Mouse (Mus musculus) embryonic facial prominence, embryonic 11.5 days (tissue): ENCODE measurements around the gene Ahcyl2. TPM values are rescaled to one million over a fixed set of nuclear protein-coding genes. Genes with fewer than 3 reads are reported as not detected.

Source experiments
- ATAC-seq: fragments of 200-750 bp; cut with Nextera tagmentation; replicated peaks from 2 replicates; pipeline ENCODE4 v1.8.0; 2017; ENCODE audit warnings: low read depth; ENCODE audit not compliant: insufficient number of reproducible peaks, low FRiP score, low TSS enrichment
- DNase-seq: peaks from one replicate; pipeline ENCODE4 v3.0.0-alpha.2; 2015; ENCODE audit warnings: low spot score
- H3K27ac ChIP-seq: fragments of 300-500 bp; sonication (generic); replicated peaks from 2 replicates; pipeline ENCODE4 v1.5.1; 2014; ENCODE audit warnings: mild to moderate bottlenecking, low read depth, low read length, control low read depth
- H3K27me3 ChIP-seq: fragments of 300-500 bp; sonication (generic); 2 replicates; pipeline ENCODE4 v1.6.1; 2014; ENCODE audit warnings: mild to moderate bottlenecking, low read length, moderate library complexity, mixed read lengths; ENCODE audit not compliant: control insufficient read depth, insufficient read depth
- H3K36me3 ChIP-seq: fragments of 300-500 bp; sonication (generic); replicated peaks from 2 replicates; pipeline ENCODE4 v1.6.1; 2014; ENCODE audit warnings: low read depth, mild to moderate bottlenecking, low read length, moderate library complexity, mixed read lengths; ENCODE audit not compliant: control insufficient read depth, insufficient read depth
- H3K4me1 ChIP-seq: fragments of 300-500 bp; sonication (generic); 2 replicates; pipeline ENCODE4 v1.6.1; 2014; ENCODE audit warnings: low read length, mixed read lengths; ENCODE audit not compliant: control insufficient read depth, insufficient read depth
- H3K4me2 ChIP-seq: fragments of 300-500 bp; sonication (generic); 2 replicates; pipeline ENCODE4 v1.6.1; 2014; ENCODE audit warnings: low read depth, mild to moderate bottlenecking, control low read depth, low read length, moderate library complexity
- H3K4me3 ChIP-seq: fragments of 300-500 bp; sonication (generic); 2 replicates; pipeline ENCODE4 v1.5.1; 2014; ENCODE audit warnings: low read depth, low read length, control low read depth
- H3K9ac ChIP-seq: fragments of 300-500 bp; sonication (generic); replicated peaks from 2 replicates; pipeline ENCODE4 v1.6.1; 2014; ENCODE audit warnings: mild to moderate bottlenecking, control low read depth, low read length
- H3K9me3 ChIP-seq: fragments of 300-500 bp; sonication (generic); replicated peaks from 2 replicates; pipeline ENCODE4 v1.6.1; 2016; ENCODE audit warnings: mild to moderate bottlenecking, low read length, inconsistent platforms, mixed read lengths; ENCODE audit not compliant: control insufficient read depth
- WGBS: fragments of 180-500 bp; shearing (Covaris S2); extraction: QIAGEN DNeasy Blood & Tissue Kit; methylation state at CpG from one replicate; pipeline ENCODE4 v1.1.7; 2014; 5-methylcytosine and 5-hydroxymethylcytosine counted together
- polyA plus RNA-seq: library from polyadenylated mRNA; unstranded; fragments of >200 nt; fragmentation: Nextera tagmentation; extraction: Ambion mirVana; gene quantifications from 2 replicates; pipeline ENCODE4 v1.2.1, GENCODE M21; 2014

Ahcyl2 gene
- polyA plus RNA-seq, 1 experiment from 2014 or later: 12.2 TPM

DNA sequence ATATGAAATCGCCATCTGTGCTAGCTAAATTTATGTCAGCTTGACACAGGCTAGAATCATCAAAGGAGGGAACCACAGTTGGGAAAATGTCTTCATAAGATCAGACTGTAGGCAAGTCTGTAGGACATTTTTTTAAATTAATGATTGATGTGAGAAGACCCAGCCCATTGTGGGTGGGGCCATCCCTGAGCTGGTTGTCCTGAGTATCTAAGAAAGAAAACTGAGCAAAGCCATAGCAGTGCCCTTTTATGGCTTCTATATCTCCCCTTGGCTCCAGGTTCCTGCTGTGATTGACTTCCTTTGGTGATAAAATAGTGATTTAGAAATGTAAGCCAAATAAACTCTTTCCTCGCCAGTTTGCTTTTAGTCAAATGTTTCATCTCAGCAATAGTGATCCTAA, 97.1 kb downstream of the Ahcyl2 start:
- Histone ChIP-seq H3K36me3 (no peaks in the 10 kb centered on the region), H3K9ac (no peak overlapping the region), H3K27me3 (no peaks in the 10 kb centered on the region), H3K4me1 (no peaks in the 10 kb centered on the region), H3K9me3 (no peaks in the 10 kb centered on the region), H3K27ac (no peak overlapping the region), H3K4me2 (no peak overlapping the region), H3K4me3 (no peak overlapping the region)
- WGBS: 90% methylated on average over 2 of the region's 2 CpGs
- no peak for ATAC-seq
- DNase-seq: no peak

DNA sequence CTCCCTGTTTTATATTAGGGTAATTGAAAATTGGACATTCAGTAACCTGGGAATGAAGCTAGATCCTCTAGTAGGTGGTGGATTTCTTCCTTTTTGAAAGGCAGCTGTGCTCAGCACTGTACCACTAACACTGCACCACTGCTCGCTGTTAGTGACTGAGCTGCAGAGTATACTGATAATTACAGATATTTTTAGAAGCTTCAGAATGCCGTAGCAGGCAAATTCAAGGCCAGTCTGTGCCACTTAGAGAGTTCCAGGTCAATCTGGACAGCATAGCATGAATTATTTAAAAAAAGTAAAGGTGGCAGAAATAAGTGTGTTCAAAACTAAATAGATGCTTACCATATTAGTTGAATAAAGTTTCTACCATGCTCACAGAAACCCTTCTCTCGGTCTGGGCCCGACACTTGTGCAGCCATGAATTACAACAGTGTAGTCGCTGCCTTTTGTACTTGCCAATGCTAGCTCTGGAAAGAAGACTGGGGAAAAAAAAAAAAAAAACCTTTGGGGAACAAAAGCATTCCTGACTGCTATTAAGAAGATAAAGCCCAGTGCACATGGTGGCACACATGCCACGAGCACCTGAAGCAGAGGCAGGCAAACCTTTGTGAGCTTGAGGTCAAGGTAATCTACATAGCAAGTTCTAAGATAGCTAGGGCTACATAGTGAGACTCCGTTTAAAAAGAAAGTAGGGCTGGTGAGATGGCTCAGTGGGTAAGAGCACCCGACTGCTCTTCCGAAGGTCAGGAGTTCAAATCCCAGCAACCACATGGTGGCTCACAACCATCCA, 99.3 kb downstream of the Ahcyl2 start:
- WGBS: 81% methylated on average over 9 of the region's 9 CpGs
- H3K27me3 ChIP-seq: no peaks in the 10 kb centered on the region
- H3K4me3 ChIP-seq: no peak overlapping the region
- DNase-seq (no peak), ATAC-seq (no peak)
- H3K4me1 ChIP-seq: no peaks in the 10 kb centered on the region
- no peak overlapping the region for H3K9ac ChIP-seq
- no peaks in the 10 kb centered on the region for H3K36me3 ChIP-seq
- no peak overlapping the region for H3K27ac ChIP-seq
- H3K4me2 ChIP-seq: no peak overlapping the region
- H3K9me3 ChIP-seq: no peaks in the 10 kb centered on the region

DNA sequence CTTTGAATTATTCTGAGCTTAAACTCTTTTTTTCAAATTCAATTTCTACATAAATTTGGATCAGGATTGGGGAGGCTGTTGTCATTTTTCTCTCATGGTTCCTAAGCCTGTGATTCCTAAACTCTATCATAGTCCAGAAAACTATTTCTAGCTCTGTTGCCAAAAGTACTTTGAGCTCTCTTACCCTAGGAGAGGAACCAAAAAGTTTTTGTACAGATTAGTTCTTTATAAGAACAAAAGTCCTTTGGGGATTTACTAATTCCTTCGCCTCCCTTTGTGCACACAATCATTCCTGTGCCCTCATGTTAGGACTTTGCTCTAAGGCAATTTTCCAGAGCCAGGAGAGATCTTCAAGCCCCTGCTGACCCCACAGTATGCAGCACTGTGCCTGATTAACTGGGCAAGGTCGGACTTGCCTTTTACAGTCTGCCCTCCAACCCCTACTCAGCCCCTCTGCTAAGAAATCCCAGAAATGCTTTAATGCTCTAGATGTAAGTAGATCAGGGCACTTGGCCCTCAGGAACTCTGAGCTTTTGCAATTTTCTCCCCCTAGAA, 100.6 kb downstream of the Ahcyl2 start:
- DNase-seq (no peak), ATAC-seq (no peak)
- H3K4me3 ChIP-seq: no peak overlapping the region
- no peaks in the 10 kb centered on the region for H3K4me1 ChIP-seq
- no peak overlapping the region for H3K4me2 ChIP-seq
- H3K9me3 ChIP-seq: no peaks in the 10 kb centered on the region
- 63% methylated on average over 2 of the region's 2 CpGs for WGBS
- no peaks in the 10 kb centered on the region for H3K36me3 ChIP-seq
- no peak overlapping the region for H3K27ac ChIP-seq
- no peak overlapping the region for H3K9ac ChIP-seq
- H3K27me3 ChIP-seq: no peaks in the 10 kb centered on the region

DNA sequence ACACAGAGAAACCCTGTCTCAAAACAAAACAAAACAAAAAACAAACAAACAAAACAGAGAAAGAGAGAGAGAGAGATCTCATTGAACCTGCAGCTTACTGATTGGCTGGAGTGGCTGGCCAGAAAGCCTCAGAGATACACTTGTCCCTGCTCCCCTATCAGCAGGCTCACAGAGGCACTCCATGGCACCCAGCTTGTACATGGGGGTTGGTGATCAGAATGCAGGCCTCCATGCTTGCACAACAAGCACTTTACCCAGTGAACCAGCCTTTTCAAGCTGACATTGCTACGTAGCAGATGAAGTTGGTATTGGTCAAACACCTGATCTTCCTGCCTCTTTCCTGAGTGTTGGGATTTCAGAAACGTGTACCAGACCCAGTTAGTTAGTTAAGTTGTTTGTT, 105.8 kb downstream of the Ahcyl2 start:
- no peaks in the 10 kb centered on the region for H3K9me3 ChIP-seq
- DNase-seq (no peak), ATAC-seq (no peak)
- H3K27me3 ChIP-seq: no peaks in the 10 kb centered on the region
- no peak overlapping the region for H3K27ac ChIP-seq
- H3K4me2 ChIP-seq: no peak overlapping the region
- H3K9ac ChIP-seq: no peak overlapping the region
- H3K4me3 ChIP-seq: no peak overlapping the region
- no peaks in the 10 kb centered on the region for H3K4me1 ChIP-seq
- WGBS: 71% methylated on average over 2 of the region's 2 CpGs
- no peaks in the 10 kb centered on the region for H3K36me3 ChIP-seq

DNA sequence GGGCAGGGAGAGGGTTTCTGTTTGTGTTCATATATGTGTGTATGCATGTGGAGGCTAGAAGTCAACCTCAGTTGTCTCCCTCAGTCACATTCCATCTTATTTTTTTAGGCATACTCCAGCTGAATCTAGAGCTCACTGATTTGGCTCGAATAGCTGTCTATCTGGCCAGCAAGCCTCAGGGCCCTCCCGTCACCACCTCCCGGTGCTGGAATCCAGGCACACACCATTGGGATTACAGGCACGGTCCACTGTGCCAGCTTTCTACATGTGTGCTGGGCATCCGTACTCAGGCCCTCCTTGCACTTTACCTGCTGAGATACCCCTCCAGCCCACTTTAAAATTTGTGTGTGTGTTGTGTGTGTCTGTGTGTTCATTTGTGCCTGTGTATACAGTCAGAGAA, 107.8 kb downstream of the Ahcyl2 start:
- ATAC-seq: no peak
- 80% methylated on average over 5 of the region's 5 CpGs for WGBS

DNA sequence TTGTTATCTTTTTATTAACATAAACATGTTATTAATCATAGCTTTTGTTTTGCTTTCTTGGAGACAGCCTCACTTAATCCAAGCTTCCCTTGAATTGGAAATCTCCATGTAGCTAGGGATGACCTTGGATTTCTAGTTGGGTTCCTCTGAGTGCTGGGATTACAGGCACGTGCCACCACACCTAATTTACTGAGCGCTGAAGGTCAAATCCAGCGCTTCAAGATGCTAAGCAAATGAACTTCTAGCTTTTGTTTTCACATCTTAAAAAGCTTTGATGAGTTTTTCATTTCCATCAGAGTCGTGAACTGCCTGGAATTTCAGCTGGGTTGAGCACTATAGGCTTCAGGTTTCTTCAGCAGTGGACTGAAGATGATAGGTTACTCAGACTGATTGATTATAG, 109.0 kb downstream of the Ahcyl2 start:
- no peak overlapping the region for H3K9ac ChIP-seq
- H3K9me3 ChIP-seq: no peaks in the 10 kb centered on the region
- no peak overlapping the region for H3K27ac ChIP-seq
- DNase-seq (no peak), ATAC-seq (no peak)
- H3K4me3 ChIP-seq: no peak overlapping the region
- no peaks in the 10 kb centered on the region for H3K36me3 ChIP-seq
- no peak overlapping the region for H3K4me2 ChIP-seq
- 82% methylated on average over 4 of the region's 4 CpGs for WGBS
- H3K27me3 ChIP-seq: no peaks in the 10 kb centered on the region
- no peaks in the 10 kb centered on the region for H3K4me1 ChIP-seq

More for the DNA sequence above, 107.8 kb downstream of the Ahcyl2 start:
- no peak overlapping the region for H3K4me3 ChIP-seq
- H3K9me3 ChIP-seq: no peaks in the 10 kb centered on the region
- H3K4me1 ChIP-seq: no peaks in the 10 kb centered on the region
- no peak overlapping the region for H3K27ac ChIP-seq
- no peak overlapping the region for H3K4me2 ChIP-seq
- no peak overlapping the region for H3K9ac ChIP-seq
- H3K27me3 ChIP-seq: no peaks in the 10 kb centered on the region
- H3K36me3 ChIP-seq: no peaks in the 10 kb centered on the region
- no peak for DNase-seq

DNA sequence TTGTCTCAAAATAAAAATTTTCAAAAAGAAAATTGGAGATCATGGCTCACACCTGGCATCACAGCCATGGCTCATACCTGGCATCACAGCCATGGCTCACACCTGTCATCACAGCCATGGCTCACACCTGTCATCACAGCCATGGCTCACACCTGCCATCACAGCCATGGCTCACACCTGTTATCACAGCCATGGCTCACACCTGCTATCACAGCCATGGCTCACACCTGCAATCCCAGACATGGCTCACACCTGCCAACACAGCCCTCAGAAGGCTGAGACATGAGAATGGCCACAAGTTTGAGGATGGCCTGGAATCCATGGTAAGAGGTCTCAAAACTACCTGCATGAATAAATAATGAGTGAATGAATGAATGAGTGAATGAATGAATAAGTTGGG, 111.8 kb downstream of the Ahcyl2 start:
- no peaks in the 10 kb centered on the region for H3K9me3 ChIP-seq
- no peaks in the 10 kb centered on the region for H3K4me1 ChIP-seq
- no peak overlapping the region for H3K27ac ChIP-seq
- H3K36me3 ChIP-seq: no peaks in the 10 kb centered on the region
- H3K4me2 ChIP-seq: no peak overlapping the region
- H3K27me3 ChIP-seq: no peaks in the 10 kb centered on the region
- ATAC-seq (no peak), DNase-seq (no peak)
- no peak overlapping the region for H3K4me3 ChIP-seq
- no peak overlapping the region for H3K9ac ChIP-seq

DNA sequence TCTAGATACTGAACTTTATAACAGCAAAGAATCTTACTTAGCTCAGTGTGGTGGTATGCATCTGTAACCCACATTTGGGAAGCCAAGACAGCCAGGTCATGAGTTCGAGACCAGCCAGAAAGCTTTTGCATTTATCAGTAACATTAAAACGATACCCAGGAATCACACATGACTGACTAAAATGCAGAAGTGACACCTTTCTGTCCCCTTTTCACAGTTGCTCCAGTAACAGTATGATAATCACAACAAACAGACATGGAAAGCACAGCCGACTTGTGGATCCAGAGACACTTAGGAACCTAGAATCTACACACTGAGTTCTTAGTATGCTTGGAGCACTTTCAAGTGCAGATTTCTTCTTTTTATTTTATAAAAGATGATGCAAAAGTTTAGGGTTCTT, 113.0 kb downstream of the Ahcyl2 start:
- Histone ChIP-seq H3K9ac (no peak overlapping the region), H3K27ac (no peak overlapping the region), H3K36me3 (no peaks in the 10 kb centered on the region), H3K4me2 (no peak overlapping the region), H3K27me3 (no peaks in the 10 kb centered on the region), H3K4me1 (no peaks in the 10 kb centered on the region), H3K9me3 (no peaks in the 10 kb centered on the region), H3K4me3 (no peak overlapping the region)
- ATAC-seq: no peak
- DNase-seq: no peak
- 90% methylated on average over 3 of the region's 3 CpGs for whole genome bisulfite sequencing
